Mouse (Mus musculus): ENCODE measurements around the gene Wasl.

The Wasl gene

DNA sequence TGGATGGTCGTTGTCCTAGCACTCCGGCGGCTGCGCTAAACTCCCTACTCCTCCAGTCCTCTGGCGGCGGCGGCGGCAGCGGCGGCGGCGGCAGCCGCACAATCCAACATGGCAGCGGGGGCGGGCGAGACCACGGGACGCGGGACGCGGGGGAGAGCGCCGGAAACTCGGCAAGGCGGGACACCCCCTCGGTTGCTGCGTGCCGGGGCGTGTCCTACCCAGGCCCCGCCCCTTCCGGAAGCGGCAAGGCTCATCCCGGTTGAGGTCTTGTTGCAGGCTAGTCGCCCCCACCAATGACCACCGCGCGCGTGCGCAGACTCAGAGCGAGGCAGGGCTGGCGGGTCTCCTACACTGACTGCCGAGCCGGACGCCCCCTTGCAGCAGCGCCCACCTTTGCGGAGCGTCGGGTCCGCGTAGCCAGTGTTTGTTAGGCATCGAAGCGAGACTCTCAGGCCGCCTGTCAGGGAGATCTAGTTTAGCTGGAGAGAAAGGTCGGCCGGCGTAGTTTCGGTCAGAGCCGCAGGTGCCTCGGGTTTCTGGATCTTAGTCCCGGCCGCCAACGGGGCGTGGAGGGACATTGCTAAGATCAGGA is at the start of gene Wasl:
Gene Wasl (minus strand): TSS at position 143 of the 592 bp plus-strand sequence.
- peak; percentile 99 to 100 for DNase-seq (ENCODE audit: low spot score in 2 of 2)

DNA sequence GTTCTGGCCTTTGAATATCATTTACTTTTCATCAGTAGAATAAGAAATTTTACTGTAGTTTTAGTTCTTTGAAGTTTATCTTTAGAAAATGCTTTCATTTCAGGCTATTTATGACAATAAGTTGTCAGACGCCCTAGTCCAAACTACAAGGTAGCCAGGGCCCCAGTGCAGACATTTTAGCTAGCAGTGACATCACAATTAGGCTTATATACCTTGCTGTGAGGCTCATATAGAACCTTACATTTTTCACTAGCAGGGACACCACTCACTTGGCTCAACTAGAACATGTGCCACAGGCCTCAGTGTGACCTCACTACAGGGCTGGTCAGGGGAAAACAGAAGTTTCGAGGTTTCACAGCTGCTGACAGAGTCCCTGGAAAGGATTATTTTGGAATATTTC is 42.7 kb upstream of the Wasl start:
- no peak for DNase-seq (ENCODE audit: low spot score in 2 of 2)

- no peak for DNase-seq (ENCODE audit: low spot score in 2 of 2)
Observed at GRCm38 (mm10) chr6:24707090-24707489, 42.3 kb upstream of the Wasl start.

DNA sequence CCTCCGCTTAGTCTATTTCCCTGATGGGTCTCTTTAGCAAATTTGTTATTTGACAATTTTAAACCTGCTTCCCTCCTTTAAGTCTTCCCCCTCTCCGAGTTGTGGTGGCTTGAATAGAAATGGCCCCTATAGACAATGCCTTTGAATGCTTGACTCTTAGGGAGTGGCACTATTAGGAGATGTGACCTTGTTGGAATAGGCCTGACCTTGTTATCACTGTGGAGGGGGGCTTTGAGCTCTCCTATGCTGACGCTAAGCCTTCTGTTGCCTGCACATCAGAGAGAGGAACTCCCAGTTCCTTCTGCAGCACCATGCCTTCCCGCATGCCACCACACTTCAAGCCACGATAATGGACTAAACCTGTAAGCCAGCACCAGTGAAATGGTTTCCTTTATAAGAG is 32.4 kb upstream of the Wasl start:
- no peak for DNase-seq (ENCODE audit: low spot score in 2 of 2)

GRCm38 (mm10) chr6:24696117-24696516 is 31.3 kb upstream of the Wasl start:
- no peak for DNase-seq (ENCODE audit: low spot score in 2 of 2)

GRCm38 (mm10) chr6:24694455-24695410 is 29.9 kb upstream of the Wasl start:
- DNase-seq (ENCODE audit: low spot score in 2 of 2), result no peak

DNA sequence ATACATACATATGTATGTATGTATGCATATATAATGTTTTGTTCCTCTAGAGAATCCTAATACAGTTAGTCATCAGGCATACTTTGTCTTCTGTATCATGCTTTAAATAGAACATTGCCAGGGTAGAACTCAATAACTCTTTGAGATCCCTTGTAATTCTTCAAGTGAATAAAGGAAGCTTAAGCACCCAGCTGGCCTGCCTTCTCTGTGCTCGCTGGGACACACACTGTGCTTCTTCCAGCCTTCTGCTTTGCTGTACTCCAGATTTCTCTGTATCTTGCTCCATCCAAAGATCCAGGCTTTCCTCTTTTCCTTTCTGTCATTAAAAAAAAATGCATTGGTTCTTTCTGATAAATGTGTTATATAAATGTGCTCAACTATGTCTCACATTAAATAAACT is 23.1 kb upstream of the Wasl start:
- DNase-seq (ENCODE audit: low spot score in 2 of 2), result no peak

DNA sequence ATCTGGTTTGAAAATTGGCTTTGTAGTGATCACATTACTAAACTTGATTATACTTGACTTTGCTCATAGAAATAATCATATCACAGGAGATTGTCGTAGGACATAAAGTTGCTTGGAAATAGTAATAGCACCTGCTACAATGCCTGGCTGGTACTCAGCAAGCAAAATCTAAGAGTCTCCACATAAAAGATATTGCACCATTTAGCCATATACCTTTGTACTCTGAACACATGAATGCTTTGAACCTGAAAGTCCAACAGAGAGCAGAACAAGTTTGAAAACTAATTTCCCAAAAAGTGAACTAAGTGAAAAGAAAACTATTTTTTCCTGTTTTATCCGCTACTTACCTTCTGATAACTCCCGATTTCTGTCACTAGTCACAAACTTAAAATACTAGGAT is 18.3 kb upstream of the Wasl start:
- DNase-seq (ENCODE audit: low spot score in 2 of 2), result no peak

- DNase-seq (ENCODE audit: low spot score in 2 of 2), result no peak
Observed at GRCm38 (mm10) chr6:24667829-24668228, 3.0 kb upstream of the Wasl start.

DNA sequence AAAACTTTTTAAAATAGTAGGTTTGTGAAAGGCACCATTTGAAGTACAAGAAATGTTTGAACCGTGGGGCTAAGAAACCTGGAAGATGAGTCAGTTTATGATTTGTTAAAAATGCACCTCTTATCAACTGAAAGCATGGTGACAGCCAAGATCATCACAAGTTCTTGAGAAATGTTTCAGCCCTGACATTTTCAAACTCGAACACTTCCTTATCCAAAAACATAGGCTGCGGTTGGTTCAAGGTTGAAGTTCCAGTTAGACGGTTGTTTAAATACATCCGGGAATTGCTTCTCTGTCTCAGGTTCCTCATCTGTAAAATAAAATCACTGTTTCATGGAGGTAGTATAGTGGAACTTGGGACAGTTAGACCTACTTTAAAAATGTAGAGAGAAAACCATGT is 1.4 kb upstream of the Wasl start:
- no peak for DNase-seq (ENCODE audit: low spot score in 2 of 2)

DNA sequence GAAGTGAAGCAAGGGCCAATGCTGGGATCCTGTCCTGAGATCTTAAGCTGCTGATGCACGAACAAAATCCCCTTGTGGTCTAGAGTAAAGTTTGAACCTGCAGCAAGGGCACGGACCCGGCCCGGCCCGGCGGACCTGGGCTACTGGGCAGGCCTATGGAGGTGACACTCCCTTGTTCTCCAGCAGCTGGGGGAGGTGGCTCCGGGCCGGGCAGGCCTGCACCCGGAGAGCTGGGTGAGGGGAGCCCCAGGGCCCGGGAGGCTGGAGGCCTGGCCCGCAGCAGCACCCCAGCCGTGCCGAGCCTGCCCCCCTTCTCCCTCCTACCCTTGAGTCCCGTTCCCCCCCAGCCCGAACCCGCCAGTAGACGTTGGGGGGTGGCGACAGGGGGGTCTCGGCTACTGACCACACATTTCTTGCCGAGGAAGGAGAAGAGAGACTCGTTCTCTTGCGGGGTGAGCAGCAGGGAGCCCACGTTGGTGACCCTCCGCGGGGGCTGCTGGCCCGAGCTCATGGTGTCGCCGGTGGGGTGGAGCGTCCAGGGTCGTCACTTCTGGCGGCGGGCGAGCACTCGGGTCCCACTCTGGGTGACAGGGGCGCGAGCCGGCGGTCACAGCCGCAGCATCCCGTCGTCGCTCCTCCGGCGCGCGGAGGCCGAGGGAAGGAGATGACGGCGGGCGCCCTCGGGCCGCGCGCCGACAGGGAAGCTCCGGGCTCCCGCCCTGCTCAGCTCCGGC is 509 bp downstream of the Wasl start:
- peak; percentile 56 to 57 for DNase-seq (ENCODE audit: low spot score in 2 of 2)

DNA sequence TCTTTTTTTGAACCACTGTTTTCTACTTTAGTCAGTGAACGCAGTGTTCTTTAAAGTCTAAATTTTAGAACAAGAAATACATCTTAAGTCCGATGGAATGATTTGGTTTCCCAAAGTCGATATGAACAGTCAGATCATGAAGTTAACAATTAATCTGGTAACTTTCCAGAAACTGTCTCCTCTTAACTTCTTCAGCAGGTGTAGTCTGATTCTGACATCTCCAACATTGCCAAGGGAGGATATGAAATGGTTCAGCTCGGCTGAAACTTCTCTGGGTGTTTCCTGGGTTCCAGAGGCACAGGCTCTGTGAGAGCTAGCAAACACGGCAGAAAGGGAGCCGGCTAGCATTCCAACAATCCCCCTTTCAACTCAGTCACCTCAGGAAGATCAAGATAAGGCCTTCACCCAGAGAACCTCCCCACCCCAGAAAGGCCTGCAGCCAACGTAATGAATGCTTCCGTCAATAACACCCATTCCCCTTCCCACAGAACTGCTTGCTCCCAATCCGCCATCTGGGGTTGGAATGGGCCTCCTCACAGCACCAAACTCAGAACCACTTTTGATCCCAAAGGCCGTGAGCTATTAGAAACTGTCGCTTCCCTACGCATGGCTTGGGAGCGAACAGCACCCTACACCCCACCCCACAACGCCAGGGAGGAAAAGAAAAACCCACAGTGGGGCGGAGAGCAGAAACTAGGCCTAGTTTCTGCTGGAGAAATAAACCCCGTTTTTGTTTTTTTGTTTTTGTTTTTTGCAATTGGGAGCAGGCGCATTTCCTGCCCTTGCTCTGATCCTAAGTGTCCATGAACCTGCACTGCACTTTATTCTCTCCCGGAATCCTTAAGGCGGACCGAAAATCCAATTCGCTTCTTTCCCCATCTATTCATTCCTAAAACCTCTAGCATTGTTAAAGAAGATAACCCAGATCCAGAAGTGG is 1.3 kb downstream of the Wasl start:
- DNase-seq (ENCODE audit: low spot score in 2 of 2), result peak; percentile 31 to 38

- DNase-seq (ENCODE audit: low spot score in 2 of 2), result no peak
Observed at GRCm38 (mm10) chr6:24662483-24662882, 2.3 kb downstream of the Wasl start.

DNA sequence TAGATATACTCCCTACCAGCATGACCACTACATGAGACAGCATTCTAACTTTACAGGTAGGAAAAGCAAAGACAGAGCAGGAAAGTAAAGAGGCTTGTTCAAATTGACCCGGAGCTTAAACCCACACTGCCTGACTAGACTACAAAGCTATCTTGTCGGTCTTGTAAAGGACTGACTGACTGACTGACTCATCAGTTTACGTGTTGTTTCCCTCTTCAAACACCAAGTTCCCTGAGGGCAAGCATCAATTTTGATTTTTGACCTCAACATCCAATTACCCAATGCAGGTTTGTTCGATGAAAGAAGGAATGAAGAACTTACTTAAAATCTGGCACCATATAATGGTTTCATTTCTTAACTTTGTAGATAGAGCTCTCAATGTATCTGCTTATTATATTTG is 2.9 kb downstream of the Wasl start:
- no peak for DNase-seq (ENCODE audit: low spot score in 2 of 2)

- DNase-seq (ENCODE audit: low spot score in 2 of 2), result no peak
Observed at GRCm38 (mm10) chr6:24657647-24658387, 7.0 kb downstream of the Wasl start.

DNA sequence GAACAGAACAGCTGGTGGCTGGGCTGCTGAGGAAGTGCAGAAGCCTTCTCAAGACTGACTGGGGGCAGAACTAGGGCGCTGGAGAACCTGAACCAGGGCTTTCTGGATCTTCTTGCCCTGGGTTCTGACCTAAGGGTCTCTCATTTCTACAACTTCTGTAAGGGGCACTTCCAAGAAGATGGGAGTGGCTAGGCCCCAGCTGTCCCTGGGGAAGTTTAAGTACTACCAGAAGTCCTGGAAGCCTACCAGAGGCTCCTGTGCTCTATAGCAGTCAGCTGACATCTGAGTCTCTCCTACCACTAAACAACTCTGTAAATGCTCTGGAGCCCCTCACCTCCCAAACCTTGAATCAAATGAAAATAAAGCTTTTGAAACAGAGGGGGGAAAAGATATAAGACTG is 8.7 kb downstream of the Wasl start:
- DNase-seq (ENCODE audit: low spot score in 2 of 2), result no peak

DNA sequence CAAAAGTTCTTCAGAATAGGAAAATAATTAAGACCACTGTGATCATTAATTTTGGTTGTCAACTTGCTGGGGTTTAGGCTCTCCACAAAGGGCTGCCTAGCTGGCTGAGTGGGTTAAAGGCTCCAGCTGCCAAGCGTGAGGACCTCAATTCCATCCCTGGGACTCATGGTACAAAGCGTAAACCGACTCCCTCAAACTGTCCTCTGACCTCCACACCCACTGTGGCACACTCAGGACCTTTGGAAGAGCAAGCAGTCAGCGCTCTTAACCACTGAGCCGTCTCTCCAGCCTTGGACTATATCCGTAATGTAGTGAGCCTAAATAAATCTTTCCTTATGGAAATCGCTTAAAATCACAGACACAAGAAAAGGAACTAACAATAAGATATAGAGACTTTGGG is 13.3 kb downstream of the Wasl start:
- no peak for DNase-seq (ENCODE audit: low spot score in 2 of 2)

DNA sequence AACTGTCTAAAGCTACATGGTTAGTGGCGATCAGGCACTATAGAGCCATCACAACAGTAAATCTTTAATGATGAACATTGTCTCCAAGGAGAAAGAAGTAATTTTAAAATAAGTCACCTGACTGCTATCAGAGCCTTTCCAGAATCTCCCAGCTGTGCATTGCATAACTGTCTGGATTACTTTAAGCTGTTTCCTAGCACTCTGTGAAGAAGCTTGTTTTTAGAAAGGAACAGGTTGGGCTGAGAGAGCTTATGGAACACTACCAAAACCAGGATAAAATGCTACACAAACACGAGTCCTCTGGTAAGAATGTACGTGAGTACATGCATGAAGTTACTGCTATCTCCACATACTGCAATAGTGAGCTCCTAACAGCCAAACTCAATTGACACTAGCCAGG is 14.1 kb downstream of the Wasl start:
- DNase-seq (ENCODE audit: low spot score in 2 of 2), result no peak

DNA sequence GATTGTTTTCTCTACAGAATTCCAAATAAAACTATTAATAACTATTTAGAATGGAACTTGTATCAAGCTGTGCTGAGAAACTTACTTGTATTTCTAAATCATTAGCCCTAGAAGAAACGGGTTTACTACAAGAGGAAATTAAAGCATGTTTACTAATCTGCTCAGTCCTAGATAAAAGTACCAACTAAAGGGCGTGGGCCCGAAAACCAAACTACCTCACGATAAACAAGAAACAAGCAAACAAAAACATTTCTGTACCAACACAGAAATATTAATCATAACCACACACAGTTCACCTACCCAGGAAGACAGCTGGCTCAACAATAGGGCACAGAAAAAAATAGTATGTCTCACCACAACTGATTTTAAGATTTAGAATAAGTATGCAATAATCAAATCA is 16.4 kb downstream of the Wasl start:
- DNase-seq (ENCODE audit: low spot score in 2 of 2), result no peak

- no peak for DNase-seq (ENCODE audit: low spot score in 2 of 2)
Observed at GRCm38 (mm10) chr6:24647103-24647691, 17.6 kb downstream of the Wasl start.
